Mouse (Mus musculus) small intestine, adult 2 months (tissue): ENCODE results near the gene F5. TPM values are rescaled to one million over a fixed set of nuclear protein-coding genes. Genes with fewer than 3 reads are reported as not detected.

Experiments
- H3K27ac ChIP-seq: fragments of 200-500 bp; 2 replicates; pipeline ENCODE4 v1.5.1; 2012; ENCODE audit warnings: low read depth, low read length, control low read depth, inconsistent platforms; ENCODE audit not compliant: insufficient read depth
- H3K27me3 ChIP-seq: fragments of 200-500 bp; 2 replicates; pipeline ENCODE4 v1.6.1; 2012; ENCODE audit warnings: mild to moderate bottlenecking, moderate library complexity, low read length, inconsistent platforms; ENCODE audit not compliant: control insufficient read depth, insufficient read depth
- H3K36me3 ChIP-seq: fragments of 200-500 bp; 2 replicates; pipeline ENCODE4 v1.6.1; 2012; ENCODE audit warnings: mild to moderate bottlenecking, low read length, control low read depth, inconsistent platforms; ENCODE audit not compliant: control insufficient read depth, insufficient read depth
- H3K4me1 ChIP-seq: fragments of 200-500 bp; 2 replicates; pipeline ENCODE4 v1.6.1; 2012; ENCODE audit warnings: low read length, inconsistent platforms, mixed read lengths; ENCODE audit not compliant: control insufficient read depth, insufficient read depth, insufficient read length
- H3K4me3 ChIP-seq: fragments of 200-500 bp; 2 replicates; pipeline ENCODE4 v1.5.1; 2012; ENCODE audit warnings: low read depth, mild to moderate bottlenecking, control low read depth, inconsistent platforms, low read length, moderate library complexity
- CTCF ChIP-seq: fragments of 200-500 bp; IDR thresholded peaks from 2 replicates; pipeline ENCODE4 v1.5.1; 2012; ENCODE audit warnings: low read depth, mild to moderate bottlenecking, control low read depth, inconsistent platforms, low read length, moderate library complexity, mixed read lengths; ENCODE audit not compliant: insufficient replicate concordance, insufficient read length; ENCODE audit errors: extremely low read depth
- POLR2A ChIP-seq: fragments of 200-500 bp; IDR thresholded peaks from 2 replicates; pipeline ENCODE4 v1.6.1; 2012; ENCODE audit warnings: low read depth, mild to moderate bottlenecking, control low read depth, inconsistent platforms, low read length, moderate library complexity
- WGBS: fragments of 180-500 bp; shearing (Covaris S2); methylation state at CpG from one replicate; pipeline ENCODE4 v1.1.7; 2018; 5-methylcytosine and 5-hydroxymethylcytosine counted together
- polyA plus RNA-seq: library from polyadenylated mRNA; depleted of rRNA; stranded (reverse); fragments of >200 nt; gene quantifications from 2 replicates; pipeline ENCODE4 v1.2.3, GENCODE M21; 2012; rRNA removed

Gene F5
- 0.23 and 1.2 TPM in 2 replicates for polyA plus RNA-seq

- WGBS = 24% methylated on average over 16 of the region's 16 CpGs
- Histone ChIP-seq H3K4me1 (no peaks in the 10 kb centered on the region; the same call in 1 of the 2 replicates), H3K36me3 (no peaks in the 10 kb centered on the region), H3K4me3 (peak within 1 kb of the TSS; percentile 15; the same call in 1 of the 2 replicates), H3K27ac (no peak within 1 kb of the TSS), H3K27me3 (no peaks in the 10 kb centered on the region)
- TF ChIP-seq CTCF (no peak), POLR2A (no peak)
These were observed at the start of gene F5 for GRCm38 (mm10) chr1:164151387-164152088. TSS of gene F5 (plus strand) at chr1:164151838.

- H3K4me3 ChIP-seq = no peak overlapping the region
- no peak for TF ChIP-seq POLR2A
- TF ChIP-seq CTCF = no peak
- H3K27me3 ChIP-seq = no peaks in the 10 kb centered on the region
- no peak overlapping the region for H3K27ac ChIP-seq
- H3K4me1 ChIP-seq = no peaks in the 10 kb centered on the region
- no peaks in the 10 kb centered on the region for H3K36me3 ChIP-seq
- WGBS = 78% methylated on average over 2 of the region's 2 CpGs
These were observed 41.9 kb upstream of the F5 start for GRCm38 (mm10) chr1:164109763-164110162.

GRCm38 (mm10) chr1:164110591-164111329, 40.9 kb upstream of the F5 start:
- no peaks in the 10 kb centered on the region for H3K36me3 ChIP-seq
- H3K4me3 ChIP-seq = no peak overlapping the region
- no peak overlapping the region for H3K27ac ChIP-seq
- TF ChIP-seq CTCF (no peak), POLR2A (no peak)
- H3K4me1 ChIP-seq = no peaks in the 10 kb centered on the region
- H3K27me3 ChIP-seq = no peaks in the 10 kb centered on the region
- 94% methylated on average over 9 of the region's 9 CpGs for WGBS

- no peak for TF ChIP-seq POLR2A
- TF ChIP-seq CTCF = no peak
- no peaks in the 10 kb centered on the region for H3K27me3 ChIP-seq
These were observed 37.4 kb upstream of the F5 start for GRCm38 (mm10) chr1:164114280-164114679.

GRCm38 (mm10) chr1:164114947-164115493, 36.6 kb upstream of the F5 start, which contains the start of gene Selp:
TSS of gene Selp (plus strand) at chr1:164115264.
- Histone ChIP-seq H3K4me1 (peaks cover 4% of the 10 kb centered on the region; the same call in 1 of the 2 replicates), H3K36me3 (no peaks in the 10 kb centered on the region), H3K27ac (no peak within 1 kb of the TSS), H3K4me3 (no peak within 1 kb of the TSS), H3K27me3 (no peaks in the 10 kb centered on the region)
- TF ChIP-seq POLR2A (no peak), CTCF (no peak)
- 76% methylated on average over 8 of the region's 8 CpGs for WGBS

More at GRCm38 (mm10) chr1:164114280-164114679, 37.4 kb upstream of the F5 start:
- WGBS = 85% methylated on average over 5 of the region's 5 CpGs
- Histone ChIP-seq H3K4me1 (no peaks in the 10 kb centered on the region), H3K4me3 (no peak overlapping the region), H3K36me3 (no peaks in the 10 kb centered on the region), H3K27ac (no peak overlapping the region)

GRCm38 (mm10) chr1:164115647-164116046, 36.0 kb upstream of the F5 start:
- WGBS = 83% methylated on average over 6 of the region's 6 CpGs
- no peaks in the 10 kb centered on the region for H3K36me3 ChIP-seq
- H3K4me3 ChIP-seq = no peak overlapping the region
- TF ChIP-seq POLR2A = no peak
- no peak for TF ChIP-seq CTCF
- no peaks in the 10 kb centered on the region for H3K27me3 ChIP-seq
- H3K4me1 ChIP-seq = peaks cover 8% of the 10 kb centered on the region; the same call in 1 of the 2 replicates
- H3K27ac ChIP-seq = no peak overlapping the region

GRCm38 (mm10) chr1:164117869-164118268, 33.8 kb upstream of the F5 start:
- H3K4me1 ChIP-seq = peaks cover 8% of the 10 kb centered on the region; the same call in 1 of the 2 replicates
- TF ChIP-seq CTCF = no peak
- no peaks in the 10 kb centered on the region for H3K36me3 ChIP-seq
- no peak overlapping the region for H3K27ac ChIP-seq
- no peaks in the 10 kb centered on the region for H3K27me3 ChIP-seq
- H3K4me3 ChIP-seq = no peak overlapping the region
- WGBS = 88% methylated on average over 6 of the region's 6 CpGs
